Mouse (Mus musculus): Measurements from ENCODE around the gene Arhgef3. TPM values are rescaled to one million over a fixed set of nuclear protein-coding genes. Genes with fewer than 3 reads are reported as not detected.

The Arhgef3 gene
- polyA plus RNA-seq, 2 experiments: 2.6 to 5.4 TPM

DNA sequence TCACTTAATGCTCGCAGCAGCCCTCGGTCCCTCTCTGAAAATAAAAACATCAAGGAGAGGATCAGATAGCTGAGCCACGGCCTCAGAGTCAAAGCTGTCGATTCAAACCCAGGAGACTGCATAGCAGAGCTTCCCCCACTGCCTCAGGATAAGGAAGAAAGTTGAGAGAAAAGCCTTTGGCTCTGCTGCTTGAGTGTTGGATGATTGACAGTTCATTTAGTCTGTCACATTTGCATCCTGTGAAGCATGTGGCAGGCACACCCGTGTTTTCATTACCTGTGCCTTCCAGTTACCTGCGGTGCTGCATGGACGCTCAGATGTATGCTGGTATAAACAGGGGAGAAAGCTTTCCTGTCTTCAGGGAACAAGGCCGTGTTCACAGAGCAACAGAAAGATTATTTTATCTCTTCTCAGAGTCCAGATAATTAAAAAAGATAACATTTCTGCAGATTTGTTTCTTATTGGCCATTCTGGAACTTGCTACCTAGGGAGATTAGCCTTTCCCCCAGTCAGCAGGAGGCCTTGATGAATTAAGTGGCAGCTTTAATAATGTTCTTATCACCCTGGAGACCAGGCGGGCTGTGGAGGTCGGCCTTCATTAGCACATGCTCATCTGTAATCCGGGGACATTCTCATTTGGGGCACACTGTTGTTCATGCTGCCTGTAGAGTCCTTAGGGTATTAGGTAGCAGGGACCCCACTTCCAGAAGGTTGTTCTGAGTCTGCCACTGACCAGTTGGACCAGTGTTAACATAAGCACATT is 157.6 kb downstream of the Arhgef3 start:
- Histone ChIP-seq H3K36me3 (replicated peaks; ENCODE audit: control insufficient read depth, insufficient read depth, low read depth) (no peaks in the 10 kb centered on the region), H3K27me3 (ENCODE audit: control insufficient read depth, insufficient read depth, low read length) (no peaks in the 10 kb centered on the region), H3K4me3 (ENCODE audit: insufficient read depth in 1 of 2, low read depth in 2 of 2, low read length in 2 of 2) (no peak overlapping the region), H3K27ac (no peak overlapping the region), H3K9ac (replicated peaks) (no peak overlapping the region), H3K4me1 (replicated peaks; ENCODE audit: control insufficient read depth in 2 of 2, insufficient read depth in 2 of 2, low read length in 1 of 2) (0 out of 4 replicates have a peak, but pooled peaks cover 0 to 2% of the 10 kb centered on the region in 2 experiments), H3K4me2 (ENCODE audit: low read depth) (no peak overlapping the region), H3K9me3 (ENCODE audit: control insufficient read depth, low read length) (no peaks in the 10 kb centered on the region)
- WGBS (ENCODE audit: insufficient replicate concordance): 46% methylated on average over 11 of the region's 11 CpGs
- ATAC-seq (ENCODE audit: insufficient read depth): no peak
- DNase-seq (ENCODE audit: low read depth in 3 of 3, low spot score in 3 of 3): no peak
- no peak for TF ChIP-seq EP300 (IDR thresholded peaks at IDR 0.05; ENCODE audit: low read depth)
- TF ChIP-seq CTCF (IDR thresholded peaks at IDR 0.05; ENCODE audit: low read depth): no peak

GRCm38 (mm10) chr14:27272835-27273138 is 158.1 kb downstream of the Arhgef3 start:
- DNase-seq (ENCODE audit: low read depth in 3 of 3, low spot score in 3 of 3) (no peak), ATAC-seq (ENCODE audit: insufficient read depth) (no peak)
- no peak for TF ChIP-seq EP300 (IDR thresholded peaks at IDR 0.05; ENCODE audit: low read depth)
- TF ChIP-seq CTCF (IDR thresholded peaks at IDR 0.05; ENCODE audit: low read depth): no peak
- no peak overlapping the region for H3K4me3 ChIP-seq (ENCODE audit: insufficient read depth in 1 of 2, low read depth in 2 of 2, low read length in 2 of 2)
- H3K4me2 ChIP-seq (ENCODE audit: low read depth): no peak overlapping the region
- H3K27ac ChIP-seq: no peak overlapping the region
- H3K36me3 ChIP-seq (replicated peaks; ENCODE audit: control insufficient read depth, insufficient read depth, low read depth): no peaks in the 10 kb centered on the region
- no peak overlapping the region for H3K9ac ChIP-seq (replicated peaks)
- H3K4me1 ChIP-seq (replicated peaks; ENCODE audit: control insufficient read depth in 2 of 2, insufficient read depth in 2 of 2, low read length in 1 of 2): no peaks in the 10 kb centered on the region
- H3K27me3 ChIP-seq (ENCODE audit: control insufficient read depth, insufficient read depth, low read length): no peaks in the 10 kb centered on the region
- 50% methylated on average over 2 of the region's 2 CpGs for WGBS (ENCODE audit: insufficient replicate concordance)
- no peaks in the 10 kb centered on the region for H3K9me3 ChIP-seq (ENCODE audit: control insufficient read depth, low read length)

GRCm38 (mm10) chr14:27273169-27273568 is 158.5 kb downstream of the Arhgef3 start:
- no peaks in the 10 kb centered on the region for H3K36me3 ChIP-seq (replicated peaks; ENCODE audit: control insufficient read depth, insufficient read depth, low read depth)
- no peak overlapping the region for H3K27ac ChIP-seq
- TF ChIP-seq CTCF (IDR thresholded peaks at IDR 0.05; ENCODE audit: low read depth) (no peak), EP300 (IDR thresholded peaks at IDR 0.05; ENCODE audit: low read depth) (no peak)
- H3K9ac ChIP-seq (replicated peaks): no peak overlapping the region
- ATAC-seq (ENCODE audit: insufficient read depth) (no peak), DNase-seq (ENCODE audit: low read depth in 3 of 3, low spot score in 3 of 3) (no peak)
- H3K27me3 ChIP-seq (ENCODE audit: control insufficient read depth, insufficient read depth, low read length): no peaks in the 10 kb centered on the region
- no peaks in the 10 kb centered on the region for H3K9me3 ChIP-seq (ENCODE audit: control insufficient read depth, low read length)
- no peak overlapping the region for H3K4me2 ChIP-seq (ENCODE audit: low read depth)
- no peaks in the 10 kb centered on the region for H3K4me1 ChIP-seq (replicated peaks; ENCODE audit: control insufficient read depth in 2 of 2, insufficient read depth in 2 of 2, low read length in 1 of 2)
- no peak overlapping the region for H3K4me3 ChIP-seq (ENCODE audit: insufficient read depth in 1 of 2, low read depth in 2 of 2, low read length in 2 of 2)

GRCm38 (mm10) chr14:27277259-27277658 is 162.6 kb downstream of the Arhgef3 start:
- no peak overlapping the region for H3K4me3 ChIP-seq (ENCODE audit: insufficient read depth in 1 of 2, low read depth in 2 of 2, low read length in 2 of 2)
- no peaks in the 10 kb centered on the region for H3K36me3 ChIP-seq (replicated peaks; ENCODE audit: control insufficient read depth, insufficient read depth, low read depth)
- H3K4me2 ChIP-seq (ENCODE audit: low read depth): no peak overlapping the region
- 68% methylated on average over 3 of the region's 3 CpGs for WGBS (ENCODE audit: insufficient replicate concordance)
- DNase-seq (ENCODE audit: low read depth in 3 of 3, low spot score in 3 of 3) (no peak), ATAC-seq (ENCODE audit: insufficient read depth) (no peak)
- no peaks in the 10 kb centered on the region for H3K27me3 ChIP-seq (ENCODE audit: control insufficient read depth, insufficient read depth, low read length)
- no peaks in the 10 kb centered on the region for H3K9me3 ChIP-seq (ENCODE audit: control insufficient read depth, low read length)
- no peak overlapping the region for H3K27ac ChIP-seq
- no peaks in the 10 kb centered on the region for H3K4me1 ChIP-seq (replicated peaks; ENCODE audit: control insufficient read depth in 2 of 2, insufficient read depth in 2 of 2, low read length in 1 of 2)
- TF ChIP-seq EP300 (IDR thresholded peaks at IDR 0.05; ENCODE audit: low read depth) (no peak), CTCF (IDR thresholded peaks at IDR 0.05; ENCODE audit: low read depth) (no peak)
- no peak overlapping the region for H3K9ac ChIP-seq (replicated peaks)

DNA sequence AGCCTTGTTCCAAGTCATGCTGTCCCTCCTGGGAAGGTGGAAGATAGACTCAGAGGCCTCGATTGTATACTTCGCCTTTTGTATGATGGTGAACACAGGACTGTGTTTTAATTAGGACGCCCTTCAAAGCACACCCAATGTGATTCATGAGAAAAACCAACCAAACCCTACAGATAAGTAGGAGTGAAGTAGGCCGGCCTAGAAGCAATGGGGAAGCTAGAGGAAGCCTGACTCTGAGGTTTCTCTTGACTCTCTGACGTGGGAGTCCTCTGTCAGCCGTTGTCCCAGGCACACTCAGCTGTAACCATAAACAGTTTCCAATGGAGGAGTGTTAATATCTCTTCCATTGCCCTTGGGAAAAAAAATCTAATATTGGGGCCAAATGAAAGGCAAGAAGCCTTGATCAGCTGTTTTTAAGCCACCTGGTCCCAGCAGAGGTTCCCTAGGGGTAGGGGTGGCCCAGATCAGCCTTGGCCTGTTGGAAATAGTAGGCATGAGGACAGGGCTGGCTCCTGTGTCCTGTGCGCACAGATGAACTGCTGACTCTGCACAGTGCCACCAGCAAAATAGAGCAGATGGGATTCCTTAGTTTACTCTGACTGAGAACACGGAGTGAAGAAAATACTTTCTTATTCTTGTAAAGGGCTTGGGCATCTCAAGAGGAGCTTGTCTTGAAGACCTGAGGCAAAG is 165.6 kb downstream of the Arhgef3 start:
- Histone ChIP-seq H3K4me2 (ENCODE audit: low read depth) (no peak overlapping the region), H3K4me3 (ENCODE audit: insufficient read depth in 1 of 2, low read depth in 2 of 2, low read length in 2 of 2) (no peak overlapping the region), H3K9me3 (ENCODE audit: control insufficient read depth, low read length) (no peaks in the 10 kb centered on the region), H3K4me1 (replicated peaks; ENCODE audit: control insufficient read depth in 2 of 2, insufficient read depth in 2 of 2, low read length in 1 of 2) (no peaks in the 10 kb centered on the region), H3K9ac (replicated peaks) (no peak overlapping the region), H3K27ac (no peak overlapping the region), H3K36me3 (replicated peaks; ENCODE audit: control insufficient read depth, insufficient read depth, low read depth) (no peaks in the 10 kb centered on the region), H3K27me3 (ENCODE audit: control insufficient read depth, insufficient read depth, low read length) (no peaks in the 10 kb centered on the region)
- DNase-seq (ENCODE audit: low read depth in 3 of 3, low spot score in 3 of 3): no peak
- TF ChIP-seq CTCF (IDR thresholded peaks at IDR 0.05; ENCODE audit: low read depth) (no peak), EP300 (IDR thresholded peaks at IDR 0.05; ENCODE audit: low read depth) (no peak)
- WGBS (ENCODE audit: insufficient replicate concordance): 52% methylated on average over 8 of the region's 8 CpGs
- no peak for ATAC-seq (ENCODE audit: insufficient read depth)
